Mouse (Mus musculus): ENCODE data around the gene Unc13a. TPM values are rescaled to one million over a fixed set of nuclear protein-coding genes. Genes with fewer than 3 reads are reported as not detected.

Gene Unc13a
- 2.5 TPM for polyA plus RNA-seq (2021)

GRCm38 (mm10) chr8:71671549-71671965 lies at the start of gene Unc13a:
Gene Unc13a, minus strand, starts transcription at chr8:71671757.
- no peaks in the 10 kb centered on the region for H3K27me3 ChIP-seq
- ChIA-PET POLR2A (interaction anchor here (0.7 kb wide), 1 partner anchor 9 kb away, joined by 3 read pairs; no protein-coding TSS in a partner anchor), CTCF (interaction anchor here (1.6 to 2.0 kb wide), 3 partner anchors 10 to 40 kb away, joined by 3 to 6 read pairs (median 5); no protein-coding TSS in a partner anchor)
- DNase-seq (ENCODE audit: low read depth, low spot score) (no peak), ATAC-seq (peak; percentile 67)
- TF ChIP-seq CTCF (IDR thresholded peaks at IDR 0.05): no peak
- in situ Hi-C loops (cut with MboI; ENCODE audit: low pct_unique_long_range_greater_than_20kb): no loop called here

- no peak for TF ChIP-seq CTCF (IDR thresholded peaks at IDR 0.05)
- ChIA-PET CTCF (interaction anchor here (0.8 to 1.3 kb wide), 3 partner anchors 10 to 260 kb away, joined by 3 read pairs; no protein-coding TSS in a partner anchor), POLR2A (no interaction called here)
- H3K27me3 ChIP-seq: no peaks in the 10 kb centered on the region
- DNase-seq (ENCODE audit: low read depth, low spot score) (no peak), ATAC-seq (no peak)
- in situ Hi-C loops (cut with MboI; ENCODE audit: low pct_unique_long_range_greater_than_20kb): no loop called here
Observed at GRCm38 (mm10) chr8:71719928-71720457, 48.4 kb upstream of the Unc13a start.

DNA sequence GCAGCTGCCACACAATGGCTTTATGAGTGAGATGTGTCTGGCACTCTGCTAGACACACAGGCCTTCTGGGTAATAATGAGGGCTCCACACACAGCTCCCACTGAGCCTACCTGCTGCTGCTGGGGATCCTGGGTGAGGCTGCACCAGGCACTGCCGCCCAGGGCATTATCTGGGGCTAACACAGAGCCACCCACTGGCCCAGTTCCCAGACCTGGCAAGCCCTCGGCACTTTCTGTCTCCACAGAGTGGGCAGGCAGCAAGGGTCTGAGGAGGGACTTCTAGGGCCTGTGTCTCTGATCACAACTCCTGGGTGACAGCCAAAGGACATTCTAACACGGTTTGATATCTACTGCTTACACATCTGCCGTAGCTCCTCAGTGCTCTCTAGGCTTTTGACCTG lies 47.7 kb upstream of the Unc13a start:
- ChIA-PET POLR2A (no interaction called here), CTCF (no interaction called here)
- DNase-seq (ENCODE audit: low read depth, low spot score): no peak
- ATAC-seq: no peak
- TF ChIP-seq CTCF (IDR thresholded peaks at IDR 0.05): no peak
- no peaks in the 10 kb centered on the region for H3K27me3 ChIP-seq
- in situ Hi-C loops (cut with MboI; ENCODE audit: low pct_unique_long_range_greater_than_20kb): no loop called here

GRCm38 (mm10) chr8:71718252-71718651 lies 46.7 kb upstream of the Unc13a start:
- no peak for ATAC-seq
- ChIA-PET CTCF (interaction anchor here (1.0 kb wide), 1 partner anchor 107 kb away, joined by 3 read pairs; the partner anchor contains the start of gene Colgalt1), POLR2A (no interaction called here)
- TF ChIP-seq CTCF (IDR thresholded peaks at IDR 0.05): no peak
- in situ Hi-C loops (cut with MboI; ENCODE audit: low pct_unique_long_range_greater_than_20kb): no loop called here
- no peaks in the 10 kb centered on the region for H3K27me3 ChIP-seq
- DNase-seq (ENCODE audit: low read depth, low spot score): no peak

- ATAC-seq (no peak), DNase-seq (ENCODE audit: low read depth, low spot score) (no peak)
- POLR2A ChIA-PET: no interaction called here
- CTCF ChIA-PET: interaction anchor here (1.0 to 1.9 kb wide), 2 partner anchors 14 to 106 kb away, joined by 3 to 5 read pairs; partner anchors contain the start of gene Colgalt1
- no peaks in the 10 kb centered on the region for H3K27me3 ChIP-seq
- in situ Hi-C loops (cut with MboI; ENCODE audit: low pct_unique_long_range_greater_than_20kb): no loop called here
- TF ChIP-seq CTCF (IDR thresholded peaks at IDR 0.05): no peak
Observed at GRCm38 (mm10) chr8:71717096-71717495, 45.5 kb upstream of the Unc13a start.

GRCm38 (mm10) chr8:71716561-71717053 lies 45.0 kb upstream of the Unc13a start:
- no peak for ATAC-seq
- in situ Hi-C loops (cut with MboI; ENCODE audit: low pct_unique_long_range_greater_than_20kb): no loop called here
- TF ChIP-seq CTCF (IDR thresholded peaks at IDR 0.05): no peak
- CTCF ChIA-PET: interaction anchor here (1.9 kb wide), 1 partner anchor 15 kb away, joined by 5 read pairs; no protein-coding TSS in a partner anchor
- no peaks in the 10 kb centered on the region for H3K27me3 ChIP-seq
- POLR2A ChIA-PET: no interaction called here
- no peak for DNase-seq (ENCODE audit: low read depth, low spot score)

GRCm38 (mm10) chr8:71715531-71715930 lies 44.0 kb upstream of the Unc13a start:
- in situ Hi-C loops (cut with MboI; ENCODE audit: low pct_unique_long_range_greater_than_20kb): no loop called here
- no peaks in the 10 kb centered on the region for H3K27me3 ChIP-seq
- no peak for ATAC-seq
- no peak for DNase-seq (ENCODE audit: low read depth, low spot score)
- CTCF ChIA-PET: no interaction called here
- POLR2A ChIA-PET: no interaction called here
- TF ChIP-seq CTCF (IDR thresholded peaks at IDR 0.05): no peak

DNA sequence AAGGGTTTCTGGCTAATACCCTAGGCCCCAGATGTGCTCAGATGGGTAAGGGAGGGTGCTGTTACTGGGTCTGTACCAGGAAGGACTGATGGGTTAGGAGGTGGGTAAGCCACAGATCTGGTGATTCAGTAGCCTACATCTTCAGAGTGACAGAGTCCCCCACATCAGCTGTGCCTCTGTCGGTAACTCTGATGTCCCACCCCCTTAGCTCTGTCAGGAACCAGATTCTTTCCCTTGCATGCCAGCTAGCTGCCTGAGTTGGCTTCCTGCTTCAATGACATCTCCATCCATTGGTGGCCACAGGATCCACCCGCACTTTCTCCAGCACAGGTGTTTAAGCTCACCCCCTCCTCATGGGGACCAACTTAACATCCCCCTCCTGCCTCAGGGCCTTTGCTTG lies 40.0 kb upstream of the Unc13a start:
- CTCF ChIA-PET: interaction anchor here (0.8 to 1.0 kb wide), 2 partner anchors 20 to 39 kb away, joined by 3 read pairs; no protein-coding TSS in a partner anchor
- TF ChIP-seq CTCF (IDR thresholded peaks at IDR 0.05): no peak
- DNase-seq (ENCODE audit: low read depth, low spot score): no peak
- no peaks in the 10 kb centered on the region for H3K27me3 ChIP-seq
- in situ Hi-C loops (cut with MboI; ENCODE audit: low pct_unique_long_range_greater_than_20kb): no loop called here
- POLR2A ChIA-PET: no interaction called here
- no peak for ATAC-seq

DNA sequence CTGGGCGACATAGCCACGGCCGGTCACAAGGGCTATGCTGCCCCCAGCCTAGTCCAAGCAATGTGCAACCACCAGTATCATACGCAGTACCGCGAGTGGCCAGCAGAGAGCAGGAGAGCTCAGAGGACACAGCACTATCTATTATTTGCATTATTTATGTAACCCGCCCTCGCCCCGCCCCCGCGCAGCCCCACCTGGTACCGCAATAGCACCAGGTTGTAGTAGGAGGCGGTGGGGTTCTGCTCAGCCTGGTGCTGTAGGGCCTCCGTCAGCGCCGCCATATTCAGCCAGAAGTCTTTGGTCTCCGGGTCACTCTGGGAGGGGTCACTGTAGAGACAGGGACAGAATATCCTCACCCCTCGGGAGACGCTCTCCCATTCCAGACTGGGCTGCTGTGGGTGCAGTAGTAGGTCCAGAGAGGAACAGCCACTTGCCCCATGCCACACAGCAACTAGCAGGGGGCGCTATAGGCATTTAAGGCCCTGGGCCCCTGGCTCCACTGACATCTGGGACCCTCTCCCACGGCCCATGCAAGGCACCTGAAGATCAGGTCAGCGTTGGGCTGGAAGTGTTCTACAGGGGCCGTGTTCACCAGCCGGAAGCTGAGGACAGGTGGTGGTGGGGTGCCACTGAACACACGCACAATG lies 38.4 kb upstream of the Unc13a start:
- in situ Hi-C loops (cut with MboI; ENCODE audit: low pct_unique_long_range_greater_than_20kb): no loop called here
- no peaks in the 10 kb centered on the region for H3K27me3 ChIP-seq
- CTCF ChIA-PET: interaction anchor here (0.6 to 2.3 kb wide), 5 partner anchors 11 to 45 kb away, joined by 3 to 9 read pairs (median 4); no protein-coding TSS in a partner anchor
- POLR2A ChIA-PET: no interaction called here
- no peak for DNase-seq (ENCODE audit: low read depth, low spot score)
- peak; percentile 29 for ATAC-seq
- no peak for TF ChIP-seq CTCF (IDR thresholded peaks at IDR 0.05)

GRCm38 (mm10) chr8:71709134-71709799 lies 37.7 kb upstream of the Unc13a start:
- in situ Hi-C loops (cut with MboI; ENCODE audit: low pct_unique_long_range_greater_than_20kb): no loop called here
- H3K27me3 ChIP-seq: no peaks in the 10 kb centered on the region
- ATAC-seq: no peak
- no peak for TF ChIP-seq CTCF (IDR thresholded peaks at IDR 0.05)
- CTCF ChIA-PET: interaction anchor here (0.9 to 2.3 kb wide), 4 partner anchors 11 to 46 kb away, joined by 3 to 9 read pairs (median 4); no protein-coding TSS in a partner anchor
- DNase-seq (ENCODE audit: low read depth, low spot score): no peak
- POLR2A ChIA-PET: interaction anchor here (0.9 kb wide), 1 partner anchor 33 kb away, joined by 4 read pairs; the partner anchor contains the start of gene Jak3
